Mouse (Mus musculus) right cerebral cortex, postnatal 36 days (tissue): Measurements from ENCODE around the gene Ptprd.

Experiments used
- DNase-seq, 2 experiments: peaks; one replicate each; pipeline ENCODE4 v3.0.0; 2022; ENCODE audit warnings: low spot score in 2 of 2, mixed read lengths in 1 of 2

The Ptprd gene

DNA sequence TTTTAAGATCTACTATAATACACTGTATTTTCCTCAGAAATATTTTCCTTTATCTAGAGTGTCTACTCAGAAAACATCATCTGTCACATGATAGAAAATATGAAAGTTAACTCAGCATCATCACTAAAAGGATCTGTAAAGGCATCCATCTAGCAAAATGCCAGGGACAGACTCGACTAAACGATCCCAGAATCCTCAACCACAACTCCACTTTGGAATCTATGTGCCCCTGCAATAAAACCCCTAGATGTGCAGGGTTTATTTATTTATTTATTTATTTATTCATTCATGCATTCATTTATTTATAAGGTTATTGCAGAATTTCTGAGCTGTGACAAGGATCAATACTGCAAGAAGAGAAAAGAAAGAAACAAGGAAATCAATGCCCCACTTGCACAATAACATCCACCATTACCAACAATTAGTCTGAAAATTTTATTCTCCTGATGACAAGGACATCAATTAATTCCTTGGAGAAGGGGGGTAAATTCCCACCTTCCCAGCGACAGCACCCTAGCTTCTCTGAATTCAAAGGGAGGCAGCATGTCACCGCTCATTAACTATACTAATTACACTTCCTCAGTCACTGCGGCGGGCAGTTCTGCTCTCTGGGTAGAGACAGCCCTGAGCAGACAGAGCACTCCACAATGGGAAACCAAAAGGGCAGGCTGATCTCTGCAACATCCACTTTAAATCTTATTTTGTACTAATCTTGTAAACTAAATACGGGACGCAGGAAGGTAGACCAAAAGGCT is 2186.0 kb downstream of the Ptprd start:
- DNase-seq, result no peak

DNA sequence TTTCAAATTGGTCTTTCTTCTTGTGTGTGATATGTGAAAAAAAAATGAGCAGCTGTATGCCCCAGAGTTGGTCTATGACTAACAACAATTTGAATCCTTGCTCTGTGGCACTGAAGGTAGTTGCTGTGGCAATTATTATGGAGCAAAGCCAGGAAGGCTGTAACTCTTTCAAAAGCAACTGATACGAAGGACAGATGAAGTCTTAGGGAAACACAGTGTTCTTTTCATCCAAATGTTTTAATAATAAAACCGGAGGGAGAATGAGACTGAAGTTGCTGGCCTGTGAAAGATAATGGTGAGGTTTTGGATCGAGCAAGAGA is 2187.3 kb downstream of the Ptprd start:
- no peak for DNase-seq

DNA sequence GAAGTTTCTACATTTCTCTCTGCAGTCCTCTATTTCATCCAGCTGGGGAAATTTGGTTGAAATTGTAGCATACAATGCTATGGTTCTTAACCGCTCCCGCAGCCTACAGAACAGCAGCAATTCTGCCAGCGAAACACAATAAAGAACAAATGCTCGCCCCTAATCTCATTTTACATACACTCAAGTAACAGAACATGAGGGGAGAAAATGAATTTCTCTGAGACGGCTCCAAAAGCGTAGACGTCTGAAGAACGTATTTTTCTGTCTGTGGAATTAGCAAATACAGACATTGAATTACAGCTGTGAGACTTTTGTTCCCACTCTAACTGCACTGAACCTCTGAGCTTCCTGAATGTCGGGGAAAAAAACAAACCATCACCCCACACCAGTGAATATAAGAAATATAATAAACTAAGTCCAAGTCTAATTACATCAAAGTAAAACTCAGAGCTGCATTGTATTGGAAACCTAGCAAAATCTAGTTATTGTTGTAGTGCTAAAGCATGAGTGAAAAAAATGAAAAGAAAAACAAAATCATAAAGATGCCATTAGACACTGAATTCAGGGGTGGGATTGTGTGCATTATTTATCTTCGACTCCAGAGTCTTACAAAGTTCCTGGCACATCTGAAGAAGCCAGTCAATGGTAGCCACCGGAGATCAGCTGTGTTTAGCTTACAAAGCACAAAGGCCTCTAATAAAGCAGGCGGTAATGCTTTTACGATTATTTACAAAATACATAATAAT is 2187.8 kb downstream of the Ptprd start:
- no peak for DNase-seq

DNA sequence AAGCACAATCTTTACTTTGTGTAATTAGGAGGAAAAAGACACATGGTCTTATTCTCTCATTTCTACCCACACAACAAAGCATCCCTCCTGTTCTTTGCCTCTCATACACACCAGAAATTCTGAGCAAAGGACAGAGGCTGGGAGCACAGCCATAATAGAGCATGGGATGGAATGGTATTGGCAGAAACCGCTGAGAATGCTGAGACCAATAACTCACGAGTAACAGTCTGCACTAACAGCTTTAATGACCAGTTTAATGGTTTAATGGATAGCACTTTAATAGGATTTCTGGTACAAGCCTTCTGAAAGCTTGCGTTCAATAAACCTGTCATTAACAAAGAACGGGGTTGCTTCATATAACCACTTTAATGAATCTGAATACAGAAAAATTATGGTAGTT is 2190.1 kb downstream of the Ptprd start:
- DNase-seq, result no peak

DNA sequence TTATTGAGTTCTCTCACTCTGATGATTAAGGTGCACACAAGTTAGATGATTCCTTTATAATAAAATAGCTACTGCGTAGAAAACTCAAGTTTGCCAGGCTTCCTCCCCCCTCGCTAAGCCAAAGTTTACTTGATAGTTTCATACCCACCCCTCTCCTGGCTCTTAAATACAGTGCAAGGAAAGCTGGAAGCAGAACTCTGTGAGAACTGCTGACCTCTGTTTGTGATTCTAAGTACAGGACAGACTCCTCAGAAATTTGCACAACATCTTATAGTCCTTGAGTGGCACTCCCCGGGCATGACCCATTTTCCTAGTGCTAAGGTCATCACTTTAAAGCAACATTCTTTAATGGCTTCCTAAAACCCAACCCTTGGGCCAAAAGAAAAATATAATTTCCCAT is 2196.7 kb downstream of the Ptprd start:
- no peak for DNase-seq

DNA sequence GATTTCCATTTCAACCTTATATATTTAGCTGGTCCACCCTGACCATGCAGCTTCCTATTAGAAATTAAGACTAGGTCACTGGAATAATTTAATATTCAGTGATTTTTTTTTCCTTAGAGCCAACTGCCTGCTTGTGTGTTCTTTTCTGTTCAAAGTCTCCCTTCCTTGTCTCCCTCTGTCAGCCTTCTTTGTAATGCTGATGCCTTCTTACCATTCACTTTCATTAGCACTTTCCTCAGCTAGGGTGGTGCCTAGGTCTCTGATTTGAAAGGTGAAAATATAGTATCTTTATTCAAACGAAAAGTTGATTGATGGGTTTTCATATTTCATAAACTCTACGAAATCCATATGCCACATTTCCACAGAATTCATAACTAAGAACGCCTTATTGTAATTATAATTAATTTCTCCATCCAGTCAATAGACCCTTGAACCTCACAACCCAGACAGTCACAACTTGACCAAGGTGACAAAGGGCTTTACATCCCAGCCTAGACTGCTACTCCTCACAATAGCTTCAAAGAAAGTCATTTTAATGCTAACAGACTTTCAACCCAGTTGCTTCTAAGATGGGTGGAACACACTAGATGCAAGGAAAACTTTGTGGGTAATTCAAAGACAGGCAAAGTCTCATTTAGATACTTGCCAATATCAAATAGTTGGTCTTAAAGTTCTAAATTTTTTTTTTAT is 2197.5 kb downstream of the Ptprd start:
- DNase-seq, result no peak

DNA sequence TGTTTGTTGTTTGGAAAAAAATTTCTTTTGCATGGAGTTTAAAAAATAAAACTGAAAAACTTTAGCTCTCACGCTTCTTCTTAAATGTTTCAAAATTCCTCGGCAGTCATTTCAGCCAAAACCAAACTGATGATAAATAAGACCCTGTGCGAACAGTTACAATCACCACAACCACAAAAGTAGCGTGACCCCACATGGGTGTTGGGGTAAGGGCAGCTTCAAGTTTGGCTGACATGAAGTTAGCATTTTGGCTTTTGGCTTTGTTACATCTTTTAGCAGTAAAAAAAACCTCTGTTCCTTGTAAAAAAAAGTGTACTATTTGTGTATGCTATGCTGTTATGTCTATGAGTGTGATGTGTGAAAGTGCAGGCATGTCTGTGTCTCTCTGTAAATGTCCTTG is 2203.2 kb downstream of the Ptprd start:
- no peak for DNase-seq

DNA sequence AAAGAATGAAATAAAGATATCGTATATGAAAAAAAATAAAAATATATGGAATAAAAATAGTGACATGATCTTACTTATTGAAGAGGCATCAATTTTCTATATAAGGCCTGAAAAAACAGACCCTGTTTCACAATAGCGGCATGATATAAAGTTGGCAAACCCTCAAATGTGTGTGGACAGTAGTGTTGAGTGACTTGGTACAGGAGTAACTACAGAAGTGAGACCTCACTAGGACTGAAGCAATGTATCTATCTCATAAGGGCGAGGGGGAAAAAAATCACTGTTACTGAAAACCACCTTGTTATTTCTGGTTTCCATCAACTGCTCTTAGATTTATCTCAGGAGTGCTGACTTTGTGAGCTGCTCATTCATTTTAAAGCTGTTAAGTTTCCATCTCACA is 2204.5 kb downstream of the Ptprd start:
- no peak for DNase-seq

DNA sequence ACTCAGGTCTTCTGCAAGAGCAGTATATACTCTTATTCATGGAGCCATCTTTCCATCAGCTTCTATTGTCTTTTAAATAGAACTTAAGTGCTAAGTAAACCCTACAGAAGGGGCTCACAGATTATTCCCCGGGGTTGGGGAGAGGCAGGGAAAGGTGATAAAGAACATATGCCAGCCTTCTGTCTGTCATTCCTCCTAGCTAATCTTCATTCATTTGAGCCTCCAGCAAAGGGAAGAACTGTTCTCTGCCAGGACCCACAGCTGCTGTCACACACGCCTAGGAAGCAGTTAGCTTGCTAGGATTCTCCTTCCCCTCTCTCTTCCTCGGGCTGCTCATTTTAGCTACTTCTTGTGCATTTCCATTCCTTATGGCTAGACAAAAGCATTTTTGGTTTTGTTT is 2205.0 kb downstream of the Ptprd start:
- DNase-seq, result no peak

DNA sequence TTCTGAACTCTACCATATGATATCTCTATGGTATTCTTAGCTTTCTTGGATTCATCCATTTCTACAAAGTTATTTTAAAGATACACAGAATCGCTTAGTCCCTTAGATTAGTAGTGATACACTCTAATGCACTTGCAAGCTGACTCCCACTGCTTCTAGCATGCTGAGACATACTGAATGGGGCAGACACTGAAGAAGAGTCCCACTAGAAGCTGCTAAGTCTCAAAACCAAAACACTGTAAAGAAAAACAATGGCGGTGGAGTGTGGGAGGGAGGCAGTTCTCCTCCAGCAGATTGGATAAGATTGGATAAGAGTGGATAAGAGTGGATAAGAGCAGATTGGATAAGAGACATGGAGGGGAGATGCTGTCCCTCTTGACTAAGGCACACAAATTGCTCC is 2207.6 kb downstream of the Ptprd start:
- no peak for DNase-seq

DNA sequence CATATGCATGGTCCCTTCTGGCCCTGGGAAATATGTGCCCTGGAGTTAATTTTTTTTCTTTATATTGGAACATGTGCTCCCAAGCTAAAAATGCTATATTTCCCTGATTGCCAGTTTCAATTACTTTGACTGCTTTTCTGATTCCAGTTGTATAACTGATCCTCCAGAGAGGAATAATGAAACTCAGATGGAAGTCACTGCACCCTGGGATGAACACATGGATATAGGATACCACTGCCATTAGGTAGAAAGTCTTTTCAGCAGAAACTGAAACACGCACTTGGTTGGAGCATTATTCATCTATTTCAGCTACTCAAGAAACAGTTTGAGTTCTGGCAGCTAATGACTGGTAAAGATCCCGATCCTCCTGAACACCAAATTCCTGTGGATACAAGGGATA is 2211.5 kb downstream of the Ptprd start:
- DNase-seq, result no peak

DNA sequence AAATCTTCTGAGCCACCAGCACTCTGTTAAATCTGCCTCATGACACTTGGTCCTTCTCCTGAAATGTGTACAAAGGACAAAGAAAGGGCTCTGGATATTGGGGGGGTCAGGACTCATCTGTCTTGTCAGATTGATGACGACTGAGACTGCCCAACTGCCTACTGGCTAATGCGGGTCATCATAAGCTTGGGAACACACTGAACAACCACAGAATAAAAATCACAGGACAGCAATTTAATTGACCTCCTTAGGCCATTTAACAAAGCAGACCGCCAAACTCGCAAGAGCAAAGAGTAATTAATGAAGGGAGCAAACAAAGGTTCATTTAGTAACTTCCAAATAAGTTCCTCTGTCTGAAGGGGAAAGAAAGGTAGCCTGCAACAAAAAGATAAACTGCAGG is 2215.9 kb downstream of the Ptprd start:
- no peak for DNase-seq

DNA sequence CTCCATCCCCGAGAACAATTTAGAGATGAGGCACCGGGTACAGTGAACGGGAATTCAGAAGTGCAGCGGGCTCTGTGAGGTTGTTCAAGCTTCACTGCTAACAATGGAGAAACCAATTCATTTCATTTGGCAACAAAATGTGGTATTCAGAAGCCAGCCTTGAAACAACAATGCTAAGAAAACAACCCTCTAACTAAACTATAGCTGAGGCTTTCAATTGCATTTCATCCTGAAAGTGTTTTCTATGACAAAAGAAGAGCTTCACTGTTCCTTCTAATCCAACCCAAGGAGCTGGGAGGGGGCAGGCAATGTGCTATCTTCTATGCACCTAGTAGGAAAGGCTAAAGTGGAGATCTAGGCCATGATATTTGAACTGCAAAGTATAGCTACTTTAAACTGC is 2217.2 kb downstream of the Ptprd start:
- DNase-seq, result no peak

DNA sequence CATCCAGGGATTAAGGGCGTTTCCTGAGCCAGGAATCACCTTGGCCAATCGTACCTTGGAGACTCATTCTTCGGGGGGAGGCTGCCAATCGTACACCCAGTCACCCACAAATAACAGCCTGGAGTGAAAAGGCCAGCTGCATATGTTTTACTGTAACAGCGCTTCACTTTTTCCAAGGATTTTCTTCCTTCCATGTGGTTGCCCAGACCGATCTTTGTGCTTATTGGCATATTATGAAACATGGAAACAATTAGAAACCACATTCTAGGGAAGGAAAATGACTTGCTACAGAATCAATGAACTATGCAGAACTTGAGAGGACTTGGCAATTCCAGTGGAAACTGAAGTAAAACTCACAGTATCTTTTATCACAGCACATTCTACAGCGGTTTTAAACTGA is 2218.7 kb downstream of the Ptprd start:
- no peak for DNase-seq

DNA sequence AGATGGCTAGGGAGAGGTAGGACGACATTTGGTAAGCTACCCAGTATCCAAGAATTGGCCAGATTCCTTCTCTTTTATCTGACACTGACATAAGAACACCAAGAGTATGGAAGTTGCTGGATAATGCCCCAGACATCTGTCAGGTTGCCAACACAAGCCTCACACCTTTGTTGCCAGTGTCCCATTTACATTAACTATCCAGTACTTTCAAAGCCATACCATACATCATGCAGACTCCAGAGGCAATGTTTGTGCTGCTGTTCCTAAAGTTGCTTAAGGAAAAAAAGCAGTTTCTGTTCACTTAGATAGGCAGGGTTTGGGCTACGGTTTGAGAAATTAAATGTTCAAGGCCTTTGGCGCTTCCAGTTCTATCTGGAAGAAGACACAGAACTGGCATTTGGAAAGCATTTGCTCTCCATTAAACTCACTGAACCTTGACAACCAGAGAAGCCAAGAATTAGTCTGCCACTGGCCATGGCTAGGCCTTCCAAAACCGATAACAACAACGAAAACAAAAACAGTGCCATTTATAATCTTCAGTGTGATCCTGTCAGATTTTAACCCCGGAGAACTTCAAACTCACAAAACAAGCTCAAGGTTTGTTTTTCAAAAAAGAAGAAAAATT is 2220.0 kb downstream of the Ptprd start:
- no peak for DNase-seq

DNA sequence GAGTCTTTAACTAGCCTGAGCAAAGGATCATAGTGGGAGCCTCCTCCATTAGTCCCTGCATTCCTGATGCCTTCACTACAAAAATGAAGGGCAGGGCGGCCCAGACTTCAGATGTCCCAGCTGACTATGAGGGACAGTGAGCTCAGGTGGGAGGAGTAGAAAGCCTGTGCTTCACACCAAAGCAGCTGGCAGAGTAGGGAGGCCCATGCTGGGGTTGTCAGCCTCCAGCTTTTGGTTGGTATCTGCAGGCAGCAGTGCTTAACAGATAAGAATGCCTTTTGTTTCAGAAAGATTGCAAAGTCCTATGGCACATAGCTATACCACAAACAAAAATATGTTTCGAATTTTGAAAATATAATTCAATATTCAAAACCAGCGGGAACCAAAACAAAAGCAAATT is 2237.0 kb downstream of the Ptprd start:
- DNase-seq, result no peak

DNA sequence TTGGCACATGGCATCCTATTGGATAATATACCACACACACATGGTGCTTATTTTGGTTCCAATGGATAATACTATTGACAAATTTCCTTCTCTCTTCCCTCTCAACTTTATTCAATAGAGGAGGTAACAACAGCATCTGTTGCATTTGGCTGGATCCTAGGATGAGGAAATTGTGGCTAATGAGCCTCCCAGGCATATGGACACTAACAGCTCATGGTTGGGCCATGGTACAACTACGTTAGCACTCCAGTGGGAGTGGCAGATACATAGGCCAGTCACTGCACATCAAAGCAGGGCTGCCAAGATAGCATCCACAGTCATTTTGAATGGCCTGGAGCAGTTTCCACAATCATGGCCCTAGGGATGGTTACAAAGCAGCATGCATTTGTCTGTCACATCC is 2238.4 kb downstream of the Ptprd start:
- DNase-seq, result no peak

DNA sequence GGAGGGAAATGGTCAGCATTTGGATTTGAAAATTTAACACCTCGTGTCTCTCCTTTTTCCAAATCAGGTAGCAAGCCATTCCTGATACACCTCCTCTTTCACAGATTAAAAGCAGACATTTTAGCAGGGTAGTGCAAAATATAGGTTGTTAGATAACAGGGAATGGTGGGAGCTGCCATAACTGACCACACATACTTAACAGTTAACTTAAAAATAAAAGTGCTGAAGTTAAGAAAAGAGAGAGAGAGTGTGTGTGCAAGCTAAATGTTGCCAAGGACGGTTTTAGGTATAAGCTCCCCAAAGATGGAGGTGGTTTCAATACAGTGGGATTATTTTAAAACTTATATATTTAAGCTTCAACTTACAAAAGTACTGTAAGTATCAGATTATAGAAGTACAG is 2241.8 kb downstream of the Ptprd start:
- no peak for DNase-seq

DNA sequence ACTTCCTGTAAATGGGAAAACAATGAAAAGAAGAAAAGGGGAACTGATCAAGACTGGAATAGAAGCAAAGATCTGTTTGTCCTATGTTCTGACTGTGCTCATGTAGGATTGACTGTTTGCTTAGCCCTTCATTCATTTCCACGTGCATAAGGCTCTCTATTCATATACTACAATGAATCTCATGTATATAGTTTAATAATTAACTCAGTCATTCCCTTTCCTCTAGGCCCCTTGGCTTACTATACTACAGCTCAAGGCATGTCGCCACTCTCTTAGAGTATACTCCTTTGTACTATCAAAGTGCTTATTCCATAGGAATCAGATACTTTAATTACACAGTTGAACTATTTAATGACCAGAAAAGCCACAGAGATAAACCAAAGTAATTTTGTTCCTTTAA is 2243.1 kb downstream of the Ptprd start:
- no peak for DNase-seq

DNA sequence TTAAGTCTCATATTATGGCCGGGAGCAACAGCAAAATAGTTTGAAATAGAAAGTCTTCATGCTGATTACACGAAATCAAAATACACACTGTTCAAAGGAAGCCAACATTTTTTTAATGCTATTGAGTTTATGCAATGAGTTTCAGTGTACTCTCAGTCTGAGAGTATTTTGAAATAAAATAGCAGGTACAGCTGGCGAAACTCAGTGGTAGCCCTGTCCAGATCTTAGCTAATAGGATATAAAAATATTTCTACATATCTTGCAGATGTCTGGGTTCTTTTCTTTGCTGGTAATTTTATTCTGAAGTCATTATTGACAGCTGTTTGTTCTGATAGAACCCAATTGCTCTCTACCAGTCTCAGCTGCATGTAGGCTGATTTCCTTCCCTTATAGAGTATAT is 2246.0 kb downstream of the Ptprd start:
- DNase-seq, result no peak

DNA sequence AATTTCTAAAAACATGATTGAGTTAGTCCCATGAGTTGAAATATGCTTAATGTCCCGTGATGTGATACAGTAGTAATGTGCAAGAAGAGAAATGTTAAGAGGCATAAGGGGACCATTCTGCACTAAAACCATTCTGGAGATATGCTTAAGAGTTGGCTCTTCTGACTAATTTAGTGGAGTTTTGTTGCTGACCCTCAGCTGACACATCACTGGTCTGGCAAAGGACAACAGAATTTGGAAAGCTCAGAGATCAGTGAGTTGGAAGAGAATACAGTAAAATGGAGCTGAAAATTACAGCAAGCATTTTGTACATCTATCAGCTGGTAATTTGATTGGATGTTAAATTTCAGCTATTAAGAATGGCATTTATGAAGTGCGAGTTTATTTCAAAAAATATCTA is 2248.8 kb downstream of the Ptprd start:
- DNase-seq, result no peak

DNA sequence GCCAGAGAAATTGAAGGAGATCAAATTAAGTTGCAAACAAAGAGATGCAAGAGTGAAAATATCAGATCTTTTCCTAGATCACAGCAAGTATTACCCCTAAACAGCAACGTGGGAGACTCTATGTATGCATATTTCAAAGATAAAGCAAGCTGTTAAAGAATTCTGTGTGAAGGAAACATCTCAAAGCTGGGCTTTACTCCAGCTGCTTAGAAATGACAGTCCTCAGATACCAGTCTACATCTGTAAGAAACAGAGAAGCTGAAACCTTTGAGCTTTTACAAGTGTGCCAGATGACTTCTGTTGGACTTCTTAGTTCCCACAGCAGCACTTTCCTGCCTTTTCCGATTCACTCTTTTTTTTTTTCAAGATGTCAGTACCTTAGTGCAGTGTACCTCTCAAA is 2249.9 kb downstream of the Ptprd start:
- no peak for DNase-seq
